Mouse (Mus musculus) 3T3-L1 (cell line): ENCODE results near the gene Timm44.
A peak's percentile ranks its signal among the peaks of the same experiment; 100 is the strongest.
"Not testable (repeated sequence)": the region's sequence is repeated elsewhere in the genome, so short reads cannot be mapped to it uniquely, and the experiment has no call there.

ENCODE experiments used
- DNase-seq: peaks from one replicate; pipeline ENCODE4 v3.0.0-alpha.2; 2015; ENCODE audit warnings: low read depth, low spot score

The Timm44 gene

GRCm38 (mm10) chr8:4265160-4265914, 10.4 kb downstream of the Timm44 start:
- DNase-seq, result no peak

- DNase-seq, result no peak
Measured at GRCm38 (mm10) chr8:4263105-4263791, 12.5 kb downstream of the Timm44 start.

GRCm38 (mm10) chr8:4259805-4260170, 15.9 kb downstream of the Timm44 start:
- DNase-seq, result no peak

- DNase-seq, result peak; percentile 96
Measured at GRCm38 (mm10) chr8:4259125-4259804, 16.4 kb downstream of the Timm44 start, which contains the start of gene Ctxn1. TSS of gene Ctxn1 (minus strand) at chr8:4259274.

GRCm38 (mm10) chr8:4258678-4259077, 17.0 kb downstream of the Timm44 start:
- DNase-seq, result no peak

- peak; percentile 89 for DNase-seq
Measured at GRCm38 (mm10) chr8:4258233-4258632, 17.5 kb downstream of the Timm44 start.

- DNase-seq, result no peak
Measured at GRCm38 (mm10) chr8:4257350-4257749, 18.4 kb downstream of the Timm44 start.

- DNase-seq, result no peak
Measured at GRCm38 (mm10) chr8:4256911-4257310, 18.8 kb downstream of the Timm44 start.

GRCm38 (mm10) chr8:4255471-4255870, 20.2 kb downstream of the Timm44 start:
- not testable (repeated sequence) for DNase-seq

- DNase-seq, result peak; percentile 95
Measured at GRCm38 (mm10) chr8:4254001-4254400, 21.7 kb downstream of the Timm44 start.

- DNase-seq, result peak; percentile 99
Measured at GRCm38 (mm10) chr8:4252934-4253841, 22.5 kb downstream of the Timm44 start, which contains the start of gene Snapc2. TSS of gene Snapc2 (plus strand) at chr8:4253080.

GRCm38 (mm10) chr8:4252116-4252760, 23.5 kb downstream of the Timm44 start:
- DNase-seq, result peak; percentile 87

- DNase-seq, result peak; percentile 93
Measured at GRCm38 (mm10) chr8:4250306-4250970, 25.3 kb downstream of the Timm44 start.

- no peak for DNase-seq
Measured at GRCm38 (mm10) chr8:4249213-4249612, 26.5 kb downstream of the Timm44 start.

GRCm38 (mm10) chr8:4247951-4248540, 27.7 kb downstream of the Timm44 start, which contains the start of gene Tgfbr3l:
TSS of gene Tgfbr3l (plus strand) at chr8:4248214.
- no peak for DNase-seq

- no peak for DNase-seq
Measured at GRCm38 (mm10) chr8:4247241-4247640, 28.5 kb downstream of the Timm44 start.

GRCm38 (mm10) chr8:4245737-4246136, 30.0 kb downstream of the Timm44 start:
- no peak for DNase-seq

GRCm38 (mm10) chr8:4245061-4245460, 30.7 kb downstream of the Timm44 start:
- no peak for DNase-seq

- DNase-seq, result peak; percentile 44
Measured at GRCm38 (mm10) chr8:4239193-4239890, 36.4 kb downstream of the Timm44 start.
